In the genomic region with DNA sequence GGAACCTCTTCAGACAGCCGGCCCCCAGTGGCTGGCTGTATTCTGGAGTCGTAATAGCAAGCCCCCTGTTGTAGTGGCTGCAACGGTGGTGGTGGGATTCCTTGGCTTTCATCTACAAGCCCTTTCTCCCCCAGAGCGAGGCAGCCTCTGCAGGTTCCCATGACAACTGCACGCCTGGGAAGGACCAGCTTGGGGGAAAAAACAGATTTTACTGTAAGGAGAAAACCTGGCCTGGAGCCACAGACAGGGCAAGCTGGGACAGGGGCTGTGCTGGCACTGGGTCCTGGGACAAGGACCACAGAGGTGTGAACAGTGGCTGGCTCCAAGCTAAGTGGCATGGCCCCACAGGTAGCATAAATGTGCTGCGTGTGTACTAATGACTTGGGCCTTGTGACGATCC, we compare ENCODE assay signal across 10 mouse cellular contexts. TPM values are rescaled to one million over a fixed set of nuclear protein-coding genes. Genes with fewer than 3 reads are reported as not detected.
A peak's percentile ranks its signal among the peaks of the same experiment; 100 is the strongest.
DNase-seq lines count a peak whose midpoint lies in the region; ATAC-seq lines count a peak whose summit lies in the region.
"Had no signal": no experiment of that assay in that cellular context is flagged by ENCODE, and none has a peak within 500 bp of the region (broad histone marks: within the 10 kb centered on the region; RNA-seq: fewer than 3 reads in every experiment).

No protein-coding gene starts in this region.

- H3K4me2 ChIP-seq in limb, embryonic 15.5 days = 0 out of 2 replicates have a peak overlapping the region, but pooled peaks have one; percentile 10
- H3K4me2 ChIP-seq in stomach, embryonic 14.5 days (replicated peaks; ENCODE audit: low read depth, low read length) = no peak overlapping the region

- DNase-seq in left cerebral cortex, postnatal 25 days (ENCODE audit: low spot score in 2 of 2) = peak; percentile 61 to 71
- no peak for DNase-seq in left cerebral cortex, postnatal 36 days (ENCODE audit: low spot score in 2 of 2)
- peak; percentile 63 to 69 for DNase-seq in frontal cortex, postnatal 10 days (ENCODE audit: low spot score in 2 of 2)
- no peak for DNase-seq in ovary, postnatal 14 days (ENCODE audit: low spot score)
- DNase-seq in urinary bladder, postnatal 25 days (ENCODE audit: low spot score) = no peak

- no peaks in the 10 kb centered on the region for H3K9me3 ChIP-seq in limb, embryonic 15.5 days
- no peaks in the 10 kb centered on the region for H3K9me3 ChIP-seq in stomach, embryonic 14.5 days (ENCODE audit: control insufficient read depth, low read depth, low read length)

- peaks cover 38% of the 10 kb centered on the region for H3K4me1 ChIP-seq in limb, embryonic 15.5 days
- peaks cover 26% of the 10 kb centered on the region for H3K4me1 ChIP-seq in stomach, embryonic 14.5 days (ENCODE audit: control insufficient read depth, insufficient read depth, low read length)

- no peak for ATAC-seq in limb, embryonic 15.5 days (ENCODE audit: insufficient number of reproducible peaks, low FRiP score, low TSS enrichment, low read depth)
- ATAC-seq in stomach, embryonic 14.5 days (ENCODE audit: insufficient number of reproducible peaks, insufficient read depth, low FRiP score, low read depth) = no peak
- no peak for ATAC-seq in inflammation-experienced regulatory T-cells, adult 6 months

- 4% methylated on average over 7 of the region's 7 CpGs for WGBS in limb, embryonic 15.5 days
- WGBS in stomach, embryonic 14.5 days = 29% methylated on average over 7 of the region's 7 CpGs

- H3K27me3 ChIP-seq in limb, embryonic 15.5 days = no peaks in the 10 kb centered on the region
- H3K27me3 ChIP-seq in stomach, embryonic 14.5 days (ENCODE audit: control insufficient read depth, insufficient read depth, low read length) = no peaks in the 10 kb centered on the region

- peak overlapping the region; percentile 67 for H3K27ac ChIP-seq in limb, embryonic 15.5 days
- H3K27ac ChIP-seq in stomach, embryonic 14.5 days (ENCODE audit: low read length) = peak overlapping the region; percentile 39; the same call in 1 of the 2 replicates

- H3K4me3 ChIP-seq in limb, embryonic 15.5 days = no peak overlapping the region
- H3K4me3 ChIP-seq in stomach, embryonic 14.5 days (ENCODE audit: low read depth, low read length) = no peak overlapping the region

- intact Hi-C loops in left cerebral cortex, postnatal 25 days (cut with DNase I) = no loop called here
- intact Hi-C loops in left cerebral cortex, postnatal 36 days (cut with DNase I) = no loop called here

- H3K36me3 ChIP-seq in limb, embryonic 15.5 days = no peaks in the 10 kb centered on the region
- H3K36me3 ChIP-seq in stomach, embryonic 14.5 days (ENCODE audit: control insufficient read depth, insufficient read depth, low read length) = no peaks in the 10 kb centered on the region

- no peak overlapping the region for H3K9ac ChIP-seq in limb, embryonic 15.5 days
- H3K9ac ChIP-seq in stomach, embryonic 14.5 days (replicated peaks; ENCODE audit: low read depth, low read length) = no peak overlapping the region

RNA-seq across cellular contexts. Expression of gene Acvr1b, which starts 13.3 kb away (rescaled TPM):
- 100 to 1,000 TPM; 109 to 112 TPM for total RNA-seq in left cerebral cortex, postnatal 25 days (2021)
- 100 to 1,000 TPM; 110 to 118 TPM for total RNA-seq in left cerebral cortex, postnatal 36 days (2021)
- 8.4 and 10.9 TPM in 2 replicates for polyA plus RNA-seq in limb, embryonic 15.5 days (2015; fragmentation: Nextera tagmentation; extraction: Ambion mirVana)
- polyA plus RNA-seq in stomach, embryonic 14.5 days (2014; fragmentation: Nextera tagmentation; extraction: Ambion mirVana) = 11.5 and 14.5 TPM in 2 replicates
- polyA plus RNA-seq in inflammation-experienced regulatory T-cells, adult 6 months (2017; shearing (Covaris generic)) = 1 to 10 TPM in 2 of 3 experiments, under 1 TPM in 1; 0.53 to 4.0 (median 3.6) TPM

RNA-seq across cellular contexts. Expression of gene Acvrl1, which starts 32.3 kb away (rescaled TPM):
- 10 to 100 TPM; 12.3 to 12.5 TPM for total RNA-seq in left cerebral cortex, postnatal 25 days (2021)
- total RNA-seq in left cerebral cortex, postnatal 36 days (2021) = 10 to 100 TPM; 13.2 to 16.7 TPM
- 16.3 and 17.7 TPM in 2 replicates for polyA plus RNA-seq in limb, embryonic 15.5 days (2015; fragmentation: Nextera tagmentation; extraction: Ambion mirVana)
- 15.6 and 16.9 TPM in 2 replicates for polyA plus RNA-seq in stomach, embryonic 14.5 days (2014; fragmentation: Nextera tagmentation; extraction: Ambion mirVana)
- 1 to 10 TPM in 1 of 3 experiments, under 1 TPM in 1, not detected in 1; 0.86 to 1.9 TPM for polyA plus RNA-seq in inflammation-experienced regulatory T-cells, adult 6 months (2017; shearing (Covaris generic))

RNA-seq across cellular contexts. Expression of gene Ankrd33, which starts 45.0 kb away (rescaled TPM):
- total RNA-seq in left cerebral cortex, postnatal 25 days (2021) = not detected
- total RNA-seq in left cerebral cortex, postnatal 36 days (2021) = under 1 TPM in 1 of 2 experiments, not detected in 1; 0.27 TPM
- polyA plus RNA-seq in limb, embryonic 15.5 days (2015; fragmentation: Nextera tagmentation; extraction: Ambion mirVana) = not detected in 2 replicates
- polyA plus RNA-seq in stomach, embryonic 14.5 days (2014; fragmentation: Nextera tagmentation; extraction: Ambion mirVana) = not detected in 2 replicates
- polyA plus RNA-seq in inflammation-experienced regulatory T-cells, adult 6 months (2017; shearing (Covaris generic)) = not detected
- polyA plus RNA-seq: intestine, postnatal 0 days; macrophage had no signal

Comparison
In these comparisons a context has a peak if more than half of its experiments do, and no peak if none do; other contexts are left out.
1. DNase-seq: peak in left cerebral cortex, postnatal 25 days (2 of 2) and frontal cortex, postnatal 10 days (2 of 2); none in left cerebral cortex, postnatal 36 days (0 of 2), ovary, postnatal 14 days (single experiment) and urinary bladder, postnatal 25 days (single experiment).